Mouse (Mus musculus) hindbrain, embryonic 14.5 days (tissue): Measurements from ENCODE around the gene Tsen15. TPM values are rescaled to one million over a fixed set of nuclear protein-coding genes. Genes with fewer than 3 reads are reported as not detected.

Experiments used
- ATAC-seq: fragments of 200-750 bp; cut with Nextera tagmentation; 2 replicates; pipeline ENCODE4 v1.8.0; 2017; ENCODE audit warnings: moderate number of reproducible peaks, mild to moderate bottlenecking, moderate TSS enrichment, moderate library complexity; ENCODE audit not compliant: low FRiP score
- DNase-seq: peaks from one replicate; pipeline ENCODE4 v3.0.0-alpha.2; 2015; ENCODE audit warnings: low spot score
- H3K27ac ChIP-seq: fragments of 300-500 bp; sonication (generic); 2 replicates; pipeline ENCODE4 v1.5.1; 2014; ENCODE audit warnings: mild to moderate bottlenecking, moderate library complexity
- H3K27me3 ChIP-seq: fragments of 300-500 bp; sonication (generic); 2 replicates; pipeline ENCODE4 v1.6.1; 2014; ENCODE audit warnings: mild to moderate bottlenecking, low read length, mixed read lengths; ENCODE audit not compliant: control insufficient read depth, insufficient read depth
- H3K36me3 ChIP-seq: fragments of 300-500 bp; sonication (generic); replicated peaks from 2 replicates; pipeline ENCODE4 v1.6.1; 2014; ENCODE audit not compliant: control insufficient read depth, insufficient read depth
- H3K4me1 ChIP-seq: fragments of 300-500 bp; sonication (generic); replicated peaks from 2 replicates; pipeline ENCODE4 v1.6.1; 2014; ENCODE audit warnings: antibody characterized with exemption, low read length, mixed read lengths; ENCODE audit not compliant: control insufficient read depth, insufficient read depth
- H3K4me2 ChIP-seq: fragments of 300-500 bp; sonication (generic); replicated peaks from 2 replicates; pipeline ENCODE4 v1.6.1; 2014; ENCODE audit warnings: mild to moderate bottlenecking, moderate library complexity
- H3K4me3 ChIP-seq: fragments of 300-500 bp; sonication (generic); replicated peaks from 2 replicates; pipeline ENCODE4 v1.5.1; 2014; ENCODE audit warnings: mild to moderate bottlenecking, low read length
- H3K9ac ChIP-seq: fragments of 300-500 bp; sonication (generic); 2 replicates; pipeline ENCODE4 v1.6.1; 2014
- H3K9me3 ChIP-seq: fragments of 300-500 bp; sonication (generic); 2 replicates; pipeline ENCODE4 v1.6.1; 2016; ENCODE audit warnings: low read length; ENCODE audit not compliant: control insufficient read depth
- WGBS: fragments of 180-500 bp; shearing (Covaris S2); extraction: QIAGEN DNeasy Blood & Tissue Kit; methylation state at CpG from one replicate; pipeline ENCODE4 v1.1.7; 2014; 5-methylcytosine and 5-hydroxymethylcytosine counted together
- polyA plus RNA-seq: library from polyadenylated mRNA; unstranded; fragments of >200 nt; fragmentation: Nextera tagmentation; extraction: Ambion mirVana; gene quantifications from 2 replicates; pipeline ENCODE4 v1.2.1, GENCODE M21; 2014

Gene Tsen15
- polyA plus RNA-seq, 1 experiment from 2014 or later, result 37.9 TPM

- DNase-seq (no peak), ATAC-seq (no peak)
- H3K9me3 ChIP-seq, result no peaks in the 10 kb centered on the region
Observed at GRCm38 (mm10) chr1:152347946-152348345, 38.5 kb downstream of the Tsen15 start.

DNA sequence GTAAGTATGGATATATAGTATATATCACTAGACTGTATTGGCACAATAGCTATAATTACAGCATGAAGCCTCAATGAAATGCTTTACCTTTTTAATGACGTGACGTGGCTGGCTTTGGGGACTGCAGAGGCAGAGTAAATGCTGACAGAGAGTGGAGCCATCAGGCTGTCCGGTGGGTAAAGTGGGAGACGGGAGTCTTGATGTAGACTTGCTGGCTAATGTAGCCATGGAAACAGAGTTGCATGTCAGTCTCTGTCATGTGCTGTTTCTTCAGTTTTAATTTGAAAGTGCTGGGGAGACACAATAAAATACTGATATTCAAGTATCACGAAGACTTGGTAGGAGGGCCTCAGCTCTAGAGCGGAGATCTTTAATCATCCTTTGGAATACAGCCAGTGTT is 62.5 kb downstream of the Tsen15 start:
- no peaks in the 10 kb centered on the region for H3K27me3 ChIP-seq
- no peak overlapping the region for H3K4me3 ChIP-seq
- WGBS, result 79% methylated on average over 6 of the region's 6 CpGs
- ATAC-seq, result no peak
- H3K4me2 ChIP-seq, result no peak overlapping the region
- H3K4me1 ChIP-seq, result no peaks in the 10 kb centered on the region
- no peaks in the 10 kb centered on the region for H3K36me3 ChIP-seq
- H3K9me3 ChIP-seq, result no peaks in the 10 kb centered on the region
- H3K27ac ChIP-seq, result no peak overlapping the region
- no peak overlapping the region for H3K9ac ChIP-seq
- no peak for DNase-seq

More at GRCm38 (mm10) chr1:152347946-152348345, 38.5 kb downstream of the Tsen15 start:
- no peaks in the 10 kb centered on the region for H3K36me3 ChIP-seq
- no peak overlapping the region for H3K4me3 ChIP-seq
- no peak overlapping the region for H3K4me2 ChIP-seq
- H3K27ac ChIP-seq, result no peak overlapping the region
- H3K27me3 ChIP-seq, result no peaks in the 10 kb centered on the region
- H3K9ac ChIP-seq, result no peak overlapping the region
- H3K4me1 ChIP-seq, result no peaks in the 10 kb centered on the region

Other genes starting within 250 kb of the Tsen15 start
- 3.4 and 3.9 TPM in 2 replicates for gene Colgalt2, start 13.1 kb upstream of the Tsen15 start, polyA plus RNA-seq